Mouse (Mus musculus) intestine, embryonic 16.5 days (tissue): ENCODE measurements around the gene Plcd3. TPM values are rescaled to one million over a fixed set of nuclear protein-coding genes. Genes with fewer than 3 reads are reported as not detected.
A peak's percentile ranks its signal among the peaks of the same experiment; 100 is the strongest.

Experiments used
- ATAC-seq: fragments of 200-750 bp; cut with Nextera tagmentation; 2 replicates; pipeline ENCODE4 v1.8.0; 2017; ENCODE audit warnings: moderate TSS enrichment, moderate library complexity
- H3K27ac ChIP-seq: fragments of 300-500 bp; sonication (generic); 2 replicates; pipeline ENCODE4 v1.5.1; 2014; ENCODE audit warnings: mild to moderate bottlenecking, low read length
- H3K27me3 ChIP-seq: fragments of 300-500 bp; sonication (generic); replicated peaks from 2 replicates; pipeline ENCODE4 v1.6.1; 2014; ENCODE audit warnings: low read length, control low read depth, mixed read lengths; ENCODE audit not compliant: control insufficient read depth, insufficient read depth
- H3K36me3 ChIP-seq: fragments of 300-500 bp; sonication (generic); 2 replicates; pipeline ENCODE4 v1.6.1; 2014; ENCODE audit warnings: low read length, control low read depth; ENCODE audit not compliant: control insufficient read depth, insufficient read depth
- H3K4me1 ChIP-seq: fragments of 300-500 bp; sonication (generic); 2 replicates; pipeline ENCODE4 v1.6.1; 2014; ENCODE audit warnings: low read length, control low read depth, mixed read lengths; ENCODE audit not compliant: control insufficient read depth, insufficient read depth
- H3K4me2 ChIP-seq: fragments of 300-500 bp; sonication (generic); 2 replicates; pipeline ENCODE4 v1.6.1; 2014; ENCODE audit warnings: low read depth, low read length, control low read depth
- H3K4me3 ChIP-seq: fragments of 300-500 bp; sonication (generic); 2 replicates; pipeline ENCODE4 v1.5.1; 2014; ENCODE audit warnings: mild to moderate bottlenecking, low read length
- H3K9ac ChIP-seq: fragments of 300-500 bp; sonication (generic); 2 replicates; pipeline ENCODE4 v1.6.1; 2014; ENCODE audit warnings: low read depth, low read length
- H3K9me3 ChIP-seq: fragments of 300-500 bp; sonication (generic); 2 replicates; pipeline ENCODE4 v1.6.1; 2016; ENCODE audit warnings: low read length, control low read depth; ENCODE audit not compliant: control insufficient read depth
- WGBS: fragments of 180-500 bp; shearing (Covaris S2); extraction: QIAGEN DNeasy Blood & Tissue Kit; methylation state at CpG from one replicate; pipeline ENCODE4 v1.1.7; 2014; 5-methylcytosine and 5-hydroxymethylcytosine counted together
- polyA plus RNA-seq: library from polyadenylated mRNA; unstranded; fragments of >200 nt; fragmentation: Nextera tagmentation; extraction: Ambion mirVana; gene quantifications from 2 replicates; pipeline ENCODE4 v1.2.1, GENCODE M21; 2015

The Plcd3 gene
- 2.1 and 2.3 TPM in 2 replicates for polyA plus RNA-seq

- Histone ChIP-seq H3K9me3 (no peaks in the 10 kb centered on the region), H3K4me1 (peaks cover 46% of the 10 kb centered on the region), H3K4me2 (peak within 1 kb of the TSS; percentile 96), H3K4me3 (peak within 1 kb of the TSS; percentile 65), H3K27ac (peak within 1 kb of the TSS; percentile 42; the same call in 1 of the 2 replicates), H3K27me3 (peaks cover 10% of the 10 kb centered on the region), H3K9ac (peak within 1 kb of the TSS; percentile 77), H3K36me3 (no peaks in the 10 kb centered on the region)
- ATAC-seq: peak; percentile 39
- WGBS: under 1% methylated on average over 34 of the region's 34 CpGs
Observed at GRCm38 (mm10) chr11:103101481-103101865, at the start of gene Plcd3, which contains the start of gene Acbd4. Gene Plcd3 (minus strand): TSS chr11:103101658. Gene Acbd4 (plus strand): TSS chr11:103101682.

- Histone ChIP-seq H3K4me2 (no peak overlapping the region), H3K4me3 (no peak overlapping the region), H3K4me1 (peaks cover 12% of the 10 kb centered on the region), H3K27ac (no peak overlapping the region), H3K36me3 (no peaks in the 10 kb centered on the region), H3K9ac (no peak overlapping the region), H3K9me3 (no peaks in the 10 kb centered on the region), H3K27me3 (no peaks in the 10 kb centered on the region)
- ATAC-seq: no peak
- WGBS: 94% methylated on average over 4 of the region's 4 CpGs
Observed at GRCm38 (mm10) chr11:103149771-103150170, 48.3 kb upstream of the Plcd3 start.

- Histone ChIP-seq H3K9me3 (no peaks in the 10 kb centered on the region), H3K9ac (no peak overlapping the region), H3K4me2 (no peak overlapping the region), H3K27me3 (no peaks in the 10 kb centered on the region), H3K4me1 (peaks cover 26% of the 10 kb centered on the region), H3K36me3 (no peaks in the 10 kb centered on the region), H3K4me3 (no peak overlapping the region), H3K27ac (0 out of 2 replicates have a peak overlapping the region, but pooled peaks have one; percentile 15)
- ATAC-seq: no peak
- 65% methylated on average over 4 of the region's 4 CpGs for WGBS
Observed at GRCm38 (mm10) chr11:103147766-103148165, 46.3 kb upstream of the Plcd3 start.

- 87% methylated on average over 4 of the region's 4 CpGs for WGBS
- H3K4me3 ChIP-seq: no peak overlapping the region
- H3K9ac ChIP-seq: no peak overlapping the region
- no peak for ATAC-seq
- no peak overlapping the region for H3K27ac ChIP-seq
- H3K9me3 ChIP-seq: no peaks in the 10 kb centered on the region
- no peaks in the 10 kb centered on the region for H3K36me3 ChIP-seq
- H3K4me2 ChIP-seq: no peak overlapping the region
- no peaks in the 10 kb centered on the region for H3K27me3 ChIP-seq
- H3K4me1 ChIP-seq: peaks cover 38% of the 10 kb centered on the region
Observed at GRCm38 (mm10) chr11:103146386-103146785, 44.9 kb upstream of the Plcd3 start.

GRCm38 (mm10) chr11:103144309-103145285, 43.1 kb upstream of the Plcd3 start:
- H3K36me3 ChIP-seq: no peaks in the 10 kb centered on the region
- WGBS: 44% methylated on average over 12 of the region's 12 CpGs
- H3K9ac ChIP-seq: 0 out of 2 replicates have a peak overlapping the region, but pooled peaks have one; percentile 6
- no peaks in the 10 kb centered on the region for H3K27me3 ChIP-seq
- H3K4me2 ChIP-seq: no peak overlapping the region
- H3K9me3 ChIP-seq: no peaks in the 10 kb centered on the region
- ATAC-seq: peak; percentile 17
- H3K4me3 ChIP-seq: no peak overlapping the region
- H3K27ac ChIP-seq: peak overlapping the region; percentile 35
- peaks cover 54% of the 10 kb centered on the region for H3K4me1 ChIP-seq

- no peaks in the 10 kb centered on the region for H3K27me3 ChIP-seq
- peak overlapping the region; percentile 54 for H3K9ac ChIP-seq
- H3K4me2 ChIP-seq: peak overlapping the region; percentile 31
- peak overlapping the region; percentile 98 for H3K27ac ChIP-seq
- H3K4me3 ChIP-seq: peak overlapping the region; percentile 10
- ATAC-seq: peak; percentile 25
- H3K4me1 ChIP-seq: peaks cover 53% of the 10 kb centered on the region
- no peaks in the 10 kb centered on the region for H3K9me3 ChIP-seq
- H3K36me3 ChIP-seq: no peaks in the 10 kb centered on the region; the same call in 1 of the 2 replicates
- 25% methylated on average over 8 of the region's 8 CpGs for WGBS
Observed at GRCm38 (mm10) chr11:103142441-103143182, 41.2 kb upstream of the Plcd3 start.

- Histone ChIP-seq H3K9me3 (no peaks in the 10 kb centered on the region), H3K27me3 (no peaks in the 10 kb centered on the region), H3K9ac (peak overlapping the region; percentile 54), H3K36me3 (no peaks in the 10 kb centered on the region; the same call in 1 of the 2 replicates), H3K4me2 (peak overlapping the region; percentile 31), H3K4me3 (peak overlapping the region; percentile 15; the same call in 1 of the 2 replicates), H3K4me1 (peaks cover 49% of the 10 kb centered on the region), H3K27ac (peak overlapping the region; percentile 98)
- peak; percentile 15; the same call in 1 of the 2 replicates for ATAC-seq
- WGBS: 45% methylated on average over 1 of the region's 1 CpGs
Observed at GRCm38 (mm10) chr11:103141944-103142255, 40.4 kb upstream of the Plcd3 start.

GRCm38 (mm10) chr11:103141101-103141943, 39.9 kb upstream of the Plcd3 start:
- Histone ChIP-seq H3K9me3 (no peaks in the 10 kb centered on the region), H3K4me2 (peak overlapping the region; percentile 31), H3K27ac (peak overlapping the region; percentile 98), H3K36me3 (no peaks in the 10 kb centered on the region; the same call in 1 of the 2 replicates), H3K4me1 (peaks cover 49% of the 10 kb centered on the region), H3K9ac (peak overlapping the region; percentile 62), H3K4me3 (peak overlapping the region; percentile 15; the same call in 1 of the 2 replicates), H3K27me3 (no peaks in the 10 kb centered on the region)
- ATAC-seq: peak; percentile 90
- WGBS: 9% methylated on average over 11 of the region's 11 CpGs
